Mouse (Mus musculus): ENCODE results near the gene Kcnk18. TPM values are rescaled to one million over a fixed set of nuclear protein-coding genes. Genes with fewer than 3 reads are reported as not detected.

The Kcnk18 gene
- polyA plus RNA-seq, 1 experiment from 2014 or later = not detected

- H3K27ac ChIP-seq (replicated peaks; ENCODE audit: low read depth, low read length) = no peak within 1 kb of the TSS
- peak; percentile 69 for DNase-seq (ENCODE audit: low spot score)
- no peaks in the 10 kb centered on the region for H3K36me3 ChIP-seq (ENCODE audit: control insufficient read depth, insufficient read depth, low read length)
- peak within 1 kb of the TSS; percentile 76 for H3K4me2 ChIP-seq (ENCODE audit: low read depth, severe bottlenecking)
- peak within 1 kb of the TSS; percentile 40 for H3K4me3 ChIP-seq (ENCODE audit: low read depth, low read length)
- no peak; the same call in none of the 2 replicates for ATAC-seq (ENCODE audit: insufficient number of reproducible peaks, low FRiP score, low TSS enrichment, low read depth)
- no peaks in the 10 kb centered on the region for H3K9me3 ChIP-seq (ENCODE audit: control insufficient read depth, low read length)
- H3K27me3 ChIP-seq (ENCODE audit: control insufficient read depth, insufficient read depth, low read length) = peaks cover 12% of the 10 kb centered on the region
- WGBS = under 1% methylated on average over 54 of the region's 55 CpGs
- H3K9ac ChIP-seq (ENCODE audit: low read length) = peak within 1 kb of the TSS; percentile 53
- H3K4me1 ChIP-seq (ENCODE audit: control insufficient read depth, insufficient read depth, low read length) = peaks cover 8% of the 10 kb centered on the region; the same call in 1 of the 2 replicates
Measured at GRCm38 (mm10) chr19:59260718-59261442, 41.9 kb downstream of the Kcnk18 start, which contains the start of gene Slc18a2. Gene Slc18a2 (plus strand): TSS chr19:59260896.

GRCm38 (mm10) chr19:59261604-59262003 lies 42.6 kb downstream of the Kcnk18 start:
- Histone ChIP-seq H3K27ac (replicated peaks; ENCODE audit: low read depth, low read length) (no peak overlapping the region), H3K36me3 (ENCODE audit: control insufficient read depth, insufficient read depth, low read length) (no peaks in the 10 kb centered on the region), H3K4me2 (ENCODE audit: low read depth, severe bottlenecking) (no peak overlapping the region), H3K27me3 (ENCODE audit: control insufficient read depth, insufficient read depth, low read length) (peaks cover 12% of the 10 kb centered on the region), H3K9me3 (ENCODE audit: control insufficient read depth, low read length) (no peaks in the 10 kb centered on the region), H3K9ac (ENCODE audit: low read length) (no peak overlapping the region), H3K4me1 (ENCODE audit: control insufficient read depth, insufficient read depth, low read length) (peaks cover 8% of the 10 kb centered on the region; the same call in 1 of the 2 replicates), H3K4me3 (ENCODE audit: low read depth, low read length) (no peak overlapping the region)
- 52% methylated on average over 7 of the region's 7 CpGs for WGBS
- ATAC-seq (ENCODE audit: insufficient number of reproducible peaks, low FRiP score, low TSS enrichment, low read depth) (no peak), DNase-seq (ENCODE audit: low spot score) (no peak)

GRCm38 (mm10) chr19:59263171-59263570 lies 44.2 kb downstream of the Kcnk18 start:
- no peaks in the 10 kb centered on the region for H3K9me3 ChIP-seq (ENCODE audit: control insufficient read depth, low read length)
- ATAC-seq (ENCODE audit: insufficient number of reproducible peaks, low FRiP score, low TSS enrichment, low read depth) (no peak), DNase-seq (ENCODE audit: low spot score) (no peak)
- no peak overlapping the region for H3K27ac ChIP-seq (replicated peaks; ENCODE audit: low read depth, low read length)
- H3K4me1 ChIP-seq (ENCODE audit: control insufficient read depth, insufficient read depth, low read length) = peaks cover 11% of the 10 kb centered on the region; the same call in 1 of the 2 replicates
- 94% methylated on average over 9 of the region's 9 CpGs for WGBS
- no peak overlapping the region for H3K4me3 ChIP-seq (ENCODE audit: low read depth, low read length)
- no peaks in the 10 kb centered on the region for H3K36me3 ChIP-seq (ENCODE audit: control insufficient read depth, insufficient read depth, low read length)
- H3K27me3 ChIP-seq (ENCODE audit: control insufficient read depth, insufficient read depth, low read length) = peaks cover 12% of the 10 kb centered on the region
- no peak overlapping the region for H3K4me2 ChIP-seq (ENCODE audit: low read depth, severe bottlenecking)
- no peak overlapping the region for H3K9ac ChIP-seq (ENCODE audit: low read length)

DNA sequence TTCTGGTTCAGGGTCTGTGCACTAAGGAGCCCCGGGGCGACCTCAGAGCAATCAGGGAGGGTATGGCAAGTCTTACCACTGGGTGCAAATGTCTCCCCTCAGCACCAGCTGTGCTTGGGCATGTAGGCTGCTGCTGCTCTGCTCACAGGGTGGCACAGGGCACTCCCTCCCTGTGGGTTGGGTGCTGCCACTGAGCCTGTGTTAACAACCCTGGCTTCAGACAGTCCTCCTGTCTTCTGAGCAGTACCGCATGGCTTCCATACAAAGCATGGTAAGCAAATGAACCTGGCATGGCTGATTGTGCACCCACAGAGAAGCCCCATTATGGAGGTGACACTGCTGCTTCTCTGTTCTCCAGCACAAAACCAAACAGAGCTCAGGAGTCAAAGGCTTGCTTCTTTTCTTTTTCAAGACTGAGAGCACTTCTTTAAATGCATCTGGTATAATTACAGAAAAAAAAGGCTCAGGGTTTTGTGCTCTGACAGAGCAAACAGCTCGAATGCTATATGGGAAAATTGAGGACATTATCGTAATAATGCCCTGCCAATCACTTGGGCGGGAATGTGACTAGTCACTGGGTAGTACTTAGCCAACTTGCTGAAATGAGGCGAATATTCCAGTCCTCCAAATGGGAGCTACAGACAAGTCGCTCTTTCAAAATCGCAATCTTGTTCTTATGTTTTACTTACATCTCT lies 46.0 kb downstream of the Kcnk18 start:
- no peaks in the 10 kb centered on the region for H3K9me3 ChIP-seq (ENCODE audit: control insufficient read depth, low read length)
- no peaks in the 10 kb centered on the region for H3K36me3 ChIP-seq (ENCODE audit: control insufficient read depth, insufficient read depth, low read length)

GRCm38 (mm10) chr19:59265907-59266306 lies 46.9 kb downstream of the Kcnk18 start:
- no peak overlapping the region for H3K9ac ChIP-seq (ENCODE audit: low read length)
- H3K9me3 ChIP-seq (ENCODE audit: control insufficient read depth, low read length) = no peaks in the 10 kb centered on the region
- H3K4me2 ChIP-seq (ENCODE audit: low read depth, severe bottlenecking) = no peak overlapping the region
- H3K27ac ChIP-seq (replicated peaks; ENCODE audit: low read depth, low read length) = no peak overlapping the region
- peaks cover 7% of the 10 kb centered on the region for H3K27me3 ChIP-seq (ENCODE audit: control insufficient read depth, insufficient read depth, low read length)
- peaks cover 4% of the 10 kb centered on the region; the same call in 1 of the 2 replicates for H3K4me1 ChIP-seq (ENCODE audit: control insufficient read depth, insufficient read depth, low read length)
- ATAC-seq (ENCODE audit: insufficient number of reproducible peaks, low FRiP score, low TSS enrichment, low read depth) (no peak), DNase-seq (ENCODE audit: low spot score) (no peak)
- H3K4me3 ChIP-seq (ENCODE audit: low read depth, low read length) = no peak overlapping the region
- 67% methylated on average over 6 of the region's 6 CpGs for WGBS
- H3K36me3 ChIP-seq (ENCODE audit: control insufficient read depth, insufficient read depth, low read length) = no peaks in the 10 kb centered on the region

More for the DNA sequence above, 46.0 kb downstream of the Kcnk18 start:
- no peak overlapping the region for H3K27ac ChIP-seq (replicated peaks; ENCODE audit: low read depth, low read length)
- no peak for DNase-seq (ENCODE audit: low spot score)
- no peak for ATAC-seq (ENCODE audit: insufficient number of reproducible peaks, low FRiP score, low TSS enrichment, low read depth)
- H3K27me3 ChIP-seq (ENCODE audit: control insufficient read depth, insufficient read depth, low read length) = peaks cover 12% of the 10 kb centered on the region
- no peak overlapping the region for H3K4me2 ChIP-seq (ENCODE audit: low read depth, severe bottlenecking)
- no peak overlapping the region for H3K4me3 ChIP-seq (ENCODE audit: low read depth, low read length)
- H3K4me1 ChIP-seq (ENCODE audit: control insufficient read depth, insufficient read depth, low read length) = peaks cover 11% of the 10 kb centered on the region; the same call in 1 of the 2 replicates
- H3K9ac ChIP-seq (ENCODE audit: low read length) = no peak overlapping the region
- WGBS = 77% methylated on average over 9 of the region's 9 CpGs

DNA sequence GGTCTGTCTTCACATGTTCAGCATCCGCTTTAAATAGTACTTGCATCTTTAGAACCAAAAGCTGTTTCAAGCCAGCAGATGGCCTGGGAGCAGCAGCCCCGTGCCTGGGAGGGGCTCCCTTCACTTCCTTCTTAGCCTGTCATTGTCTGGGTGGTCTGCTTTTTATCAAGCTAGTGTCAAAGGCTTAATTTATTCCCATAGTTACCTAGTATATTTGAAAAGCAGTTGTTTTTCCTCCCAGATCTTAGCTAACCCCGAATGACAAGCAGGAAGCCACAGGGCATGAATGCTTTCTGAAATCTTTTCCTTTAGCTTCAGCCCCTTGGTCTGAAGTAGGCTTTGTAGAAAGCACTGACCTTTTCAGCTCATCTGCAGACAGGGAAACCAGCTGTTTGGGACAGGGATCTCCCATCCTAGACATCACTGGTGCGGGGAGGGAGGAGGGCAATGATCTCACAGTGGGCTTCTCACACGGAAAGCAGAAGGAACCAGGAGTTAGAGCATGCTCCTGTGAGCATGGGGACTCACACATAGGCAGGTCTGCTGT lies 48.5 kb downstream of the Kcnk18 start:
- Histone ChIP-seq H3K9me3 (ENCODE audit: control insufficient read depth, low read length) (no peaks in the 10 kb centered on the region), H3K4me2 (ENCODE audit: low read depth, severe bottlenecking) (no peak overlapping the region), H3K36me3 (ENCODE audit: control insufficient read depth, insufficient read depth, low read length) (no peaks in the 10 kb centered on the region), H3K9ac (ENCODE audit: low read length) (no peak overlapping the region), H3K4me3 (ENCODE audit: low read depth, low read length) (no peak overlapping the region), H3K27me3 (ENCODE audit: control insufficient read depth, insufficient read depth, low read length) (no peaks in the 10 kb centered on the region), H3K27ac (replicated peaks; ENCODE audit: low read depth, low read length) (no peak overlapping the region), H3K4me1 (ENCODE audit: control insufficient read depth, insufficient read depth, low read length) (peaks cover 2% of the 10 kb centered on the region; the same call in 1 of the 2 replicates)
- no peak for ATAC-seq (ENCODE audit: insufficient number of reproducible peaks, low FRiP score, low TSS enrichment, low read depth)
- WGBS = 5% methylated on average over 5 of the region's 5 CpGs
- peak; percentile 40 for DNase-seq (ENCODE audit: low spot score)

DNA sequence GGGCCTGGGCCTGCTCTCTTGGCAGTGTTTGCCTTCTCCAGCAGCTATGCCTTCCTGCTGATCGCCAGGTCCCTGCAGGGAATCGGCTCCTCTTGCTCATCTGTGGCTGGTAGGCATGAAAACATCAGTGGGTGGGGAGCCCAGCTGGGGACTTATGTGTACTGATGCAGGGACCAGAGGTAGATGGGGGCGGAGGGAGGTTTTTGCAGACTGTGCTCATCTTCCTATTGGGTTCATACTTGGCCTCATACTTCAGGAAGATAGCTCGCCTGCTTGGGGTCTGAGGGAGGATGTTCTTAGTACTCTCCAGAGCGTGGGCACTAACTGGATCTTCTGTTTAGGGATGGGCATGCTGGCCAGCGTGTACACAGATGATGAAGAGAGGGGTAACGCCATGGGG lies 54.2 kb downstream of the Kcnk18 start:
- Histone ChIP-seq H3K36me3 (ENCODE audit: control insufficient read depth, insufficient read depth, low read length) (no peaks in the 10 kb centered on the region), H3K4me2 (ENCODE audit: low read depth, severe bottlenecking) (no peak overlapping the region), H3K27ac (replicated peaks; ENCODE audit: low read depth, low read length) (no peak overlapping the region), H3K4me1 (ENCODE audit: control insufficient read depth, insufficient read depth, low read length) (no peaks in the 10 kb centered on the region), H3K9ac (ENCODE audit: low read length) (no peak overlapping the region), H3K4me3 (ENCODE audit: low read depth, low read length) (no peak overlapping the region), H3K9me3 (ENCODE audit: control insufficient read depth, low read length) (no peaks in the 10 kb centered on the region), H3K27me3 (ENCODE audit: control insufficient read depth, insufficient read depth, low read length) (no peaks in the 10 kb centered on the region)
- ATAC-seq (ENCODE audit: insufficient number of reproducible peaks, low FRiP score, low TSS enrichment, low read depth) (no peak), DNase-seq (ENCODE audit: low spot score) (no peak)
- 94% methylated on average over 7 of the region's 7 CpGs for WGBS

GRCm38 (mm10) chr19:59276354-59276753 lies 57.3 kb downstream of the Kcnk18 start:
- H3K4me2 ChIP-seq (ENCODE audit: low read depth, severe bottlenecking) = no peak overlapping the region
- 77% methylated on average over 7 of the region's 7 CpGs for WGBS
- H3K27ac ChIP-seq (replicated peaks; ENCODE audit: low read depth, low read length) = no peak overlapping the region
- no peak overlapping the region for H3K9ac ChIP-seq (ENCODE audit: low read length)
- ATAC-seq (ENCODE audit: insufficient number of reproducible peaks, low FRiP score, low TSS enrichment, low read depth) = no peak
- no peaks in the 10 kb centered on the region for H3K27me3 ChIP-seq (ENCODE audit: control insufficient read depth, insufficient read depth, low read length)
- no peaks in the 10 kb centered on the region for H3K36me3 ChIP-seq (ENCODE audit: control insufficient read depth, insufficient read depth, low read length)
- DNase-seq (ENCODE audit: low spot score) = no peak
- H3K4me1 ChIP-seq (ENCODE audit: control insufficient read depth, insufficient read depth, low read length) = no peaks in the 10 kb centered on the region
- no peak overlapping the region for H3K4me3 ChIP-seq (ENCODE audit: low read depth, low read length)
- no peaks in the 10 kb centered on the region for H3K9me3 ChIP-seq (ENCODE audit: control insufficient read depth, low read length)

Data from limb, embryonic 11.5 days (tissue).